Mouse (Mus musculus): Measurements from ENCODE around the gene Ttll13. TPM values are rescaled to one million over a fixed set of nuclear protein-coding genes. Genes with fewer than 3 reads are reported as not detected.

Ttll13 gene
- polyA plus RNA-seq, 1 experiment, result 0.11 TPM

GRCm38 (mm10) chr7:80257706-80258105, 11.5 kb downstream of the Ttll13 start:
- Histone ChIP-seq H3K9me3 (no peaks in the 10 kb centered on the region), H3K36me3 (replicated peaks; ENCODE audit: low read length) (peaks cover 9% of the 10 kb centered on the region), H3K4me1 (peaks cover 47% of the 10 kb centered on the region), H3K4me3 (replicated peaks) (no peak overlapping the region), H3K27me3 (replicated peaks) (no peaks in the 10 kb centered on the region)
- no peak for TF ChIP-seq GATA1 (IDR thresholded peaks at IDR 0.05; ENCODE audit: borderline replicate concordance, low read length)
- no peak for TF ChIP-seq FLI1 (IDR thresholded peaks at IDR 0.05; ENCODE audit: low read length)

- peak; percentile 99 for TF ChIP-seq FLI1 (IDR thresholded peaks at IDR 0.05; ENCODE audit: low read length)
- TF ChIP-seq GATA1 (IDR thresholded peaks at IDR 0.05; ENCODE audit: borderline replicate concordance, low read length), result no peak
- no peaks in the 10 kb centered on the region for H3K27me3 ChIP-seq (replicated peaks)
- no peaks in the 10 kb centered on the region for H3K9me3 ChIP-seq
- peaks cover 33% of the 10 kb centered on the region for H3K36me3 ChIP-seq (replicated peaks; ENCODE audit: low read length)
- peak within 1 kb of the TSS; percentile 97 for H3K4me3 ChIP-seq (replicated peaks)
- peaks cover 38% of the 10 kb centered on the region for H3K4me1 ChIP-seq
These were observed 14.6 kb downstream of the Ttll13 start, which contains the start of gene Ngrn for GRCm38 (mm10) chr7:80260625-80261371. TSS of gene Ngrn (plus strand) at chr7:80261215.

- TF ChIP-seq GATA1 (IDR thresholded peaks at IDR 0.05; ENCODE audit: borderline replicate concordance, low read length), result no peak
- TF ChIP-seq FLI1 (IDR thresholded peaks at IDR 0.05; ENCODE audit: low read length), result no peak
- Histone ChIP-seq H3K4me3 (replicated peaks) (peak overlapping the region; percentile 97), H3K4me1 (peaks cover 38% of the 10 kb centered on the region), H3K9me3 (no peaks in the 10 kb centered on the region), H3K36me3 (replicated peaks; ENCODE audit: low read length) (peaks cover 40% of the 10 kb centered on the region), H3K27me3 (replicated peaks) (no peaks in the 10 kb centered on the region)
These were observed 15.3 kb downstream of the Ttll13 start for GRCm38 (mm10) chr7:80261372-80261990.

GRCm38 (mm10) chr7:80264606-80265005, 18.4 kb downstream of the Ttll13 start:
- TF ChIP-seq FLI1 (IDR thresholded peaks at IDR 0.05; ENCODE audit: low read length) (no peak), GATA1 (IDR thresholded peaks at IDR 0.05; ENCODE audit: borderline replicate concordance, low read length) (no peak)
- peaks cover 44% of the 10 kb centered on the region for H3K36me3 ChIP-seq (replicated peaks; ENCODE audit: low read length)
- H3K4me3 ChIP-seq (replicated peaks), result no peak overlapping the region
- H3K4me1 ChIP-seq, result peaks cover 56% of the 10 kb centered on the region
- no peaks in the 10 kb centered on the region for H3K9me3 ChIP-seq
- no peaks in the 10 kb centered on the region for H3K27me3 ChIP-seq (replicated peaks)

GRCm38 (mm10) chr7:80267764-80268163, 21.6 kb downstream of the Ttll13 start:
- H3K4me3 ChIP-seq (replicated peaks), result no peak overlapping the region
- peaks cover 58% of the 10 kb centered on the region for H3K4me1 ChIP-seq
- TF ChIP-seq FLI1 (IDR thresholded peaks at IDR 0.05; ENCODE audit: low read length) (no peak), GATA1 (IDR thresholded peaks at IDR 0.05; ENCODE audit: borderline replicate concordance, low read length) (no peak)
- peaks cover 53% of the 10 kb centered on the region for H3K36me3 ChIP-seq (replicated peaks; ENCODE audit: low read length)
- no peaks in the 10 kb centered on the region for H3K27me3 ChIP-seq (replicated peaks)
- H3K9me3 ChIP-seq, result no peaks in the 10 kb centered on the region

- Histone ChIP-seq H3K4me1 (peaks cover 71% of the 10 kb centered on the region), H3K9me3 (no peaks in the 10 kb centered on the region), H3K27me3 (replicated peaks) (no peaks in the 10 kb centered on the region), H3K36me3 (replicated peaks; ENCODE audit: low read length) (peaks cover 60% of the 10 kb centered on the region), H3K4me3 (replicated peaks) (peak within 1 kb of the TSS; percentile 97)
- TF ChIP-seq FLI1 (IDR thresholded peaks at IDR 0.05; ENCODE audit: low read length) (0 out of 2 replicates have a peak, but pooled peaks have one; percentile 14), GATA1 (IDR thresholded peaks at IDR 0.05; ENCODE audit: borderline replicate concordance, low read length) (no peak; the same call in 2 of the 3 replicates)
These were observed 22.9 kb downstream of the Ttll13 start, which contains the start of gene Vps33b for GRCm38 (mm10) chr7:80268897-80269750. TSS of gene Vps33b (plus strand) at chr7:80269649.

GRCm38 (mm10) chr7:80269751-80270255, 23.6 kb downstream of the Ttll13 start:
- H3K9me3 ChIP-seq, result no peaks in the 10 kb centered on the region
- peaks cover 73% of the 10 kb centered on the region for H3K4me1 ChIP-seq
- H3K27me3 ChIP-seq (replicated peaks), result no peaks in the 10 kb centered on the region
- no peak for TF ChIP-seq FLI1 (IDR thresholded peaks at IDR 0.05; ENCODE audit: low read length)
- TF ChIP-seq GATA1 (IDR thresholded peaks at IDR 0.05; ENCODE audit: borderline replicate concordance, low read length), result no peak
- H3K36me3 ChIP-seq (replicated peaks; ENCODE audit: low read length), result peaks cover 60% of the 10 kb centered on the region
- peak overlapping the region; percentile 97 for H3K4me3 ChIP-seq (replicated peaks)

GRCm38 (mm10) chr7:80273456-80273855, 27.3 kb downstream of the Ttll13 start:
- H3K27me3 ChIP-seq (replicated peaks), result no peaks in the 10 kb centered on the region
- no peaks in the 10 kb centered on the region for H3K9me3 ChIP-seq
- H3K36me3 ChIP-seq (replicated peaks; ENCODE audit: low read length), result peaks cover 69% of the 10 kb centered on the region
- H3K4me3 ChIP-seq (replicated peaks), result peak overlapping the region; percentile 31
- TF ChIP-seq FLI1 (IDR thresholded peaks at IDR 0.05; ENCODE audit: low read length) (no peak), GATA1 (IDR thresholded peaks at IDR 0.05; ENCODE audit: borderline replicate concordance, low read length) (no peak)
- H3K4me1 ChIP-seq, result peaks cover 88% of the 10 kb centered on the region

GRCm38 (mm10) chr7:80276374-80276773, 30.2 kb downstream of the Ttll13 start:
- Histone ChIP-seq H3K4me3 (replicated peaks) (peak overlapping the region; percentile 69), H3K9me3 (no peaks in the 10 kb centered on the region), H3K4me1 (peaks cover 96% of the 10 kb centered on the region), H3K36me3 (replicated peaks; ENCODE audit: low read length) (peaks cover 96% of the 10 kb centered on the region), H3K27me3 (replicated peaks) (no peaks in the 10 kb centered on the region)
- TF ChIP-seq GATA1 (IDR thresholded peaks at IDR 0.05; ENCODE audit: borderline replicate concordance, low read length) (no peak; the same call in 2 of the 3 replicates), FLI1 (IDR thresholded peaks at IDR 0.05; ENCODE audit: low read length) (no peak)
